In the genomic region with DNA sequence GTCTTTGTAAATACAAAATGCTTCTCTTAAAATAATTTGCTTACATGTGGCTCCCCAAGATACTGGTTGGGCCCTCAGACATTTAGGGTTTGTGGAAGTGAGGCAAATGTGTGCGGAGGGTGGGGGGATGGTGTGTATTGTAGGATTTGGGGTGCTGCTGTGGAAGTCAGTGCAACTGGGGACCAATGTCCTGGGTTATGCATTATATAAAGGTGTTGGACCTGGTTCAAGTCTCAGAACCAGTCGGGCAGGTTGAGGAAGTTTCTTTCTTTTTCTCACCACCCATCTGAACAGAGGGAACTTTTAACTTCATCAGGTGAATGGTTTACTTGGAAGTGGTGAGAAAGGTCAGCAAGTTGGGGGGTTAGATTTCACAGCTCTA, we compare ENCODE assay signal across 13 mouse cellular contexts.
A peak's percentile ranks its signal among the peaks of the same experiment; 100 is the strongest.
DNase-seq lines count a peak whose midpoint lies in the region; ATAC-seq and TF ChIP-seq lines count a peak whose summit lies in the region.
"Had no signal": no experiment of that assay in that cellular context is flagged by ENCODE, and none has a peak within 500 bp of the region (broad histone marks: within the 10 kb centered on the region; RNA-seq: fewer than 3 reads in every experiment).

No protein-coding gene starts in this region.

- no peak for TF ChIP-seq POLR2A in embryonic fibroblast, embryonic 13.5 days (IDR thresholded peaks at IDR 0.05; ENCODE audit: low read depth, low read length)

- intact Hi-C loops in heart, postnatal 10 days (cut with DNase I): no loop called here
- intact Hi-C loops in gastrocnemius, postnatal 36 days (cut with DNase I): no loop called here

- H3K36me3 ChIP-seq in hindbrain, embryonic 13.5 days: no peaks in the 10 kb centered on the region
- no peaks in the 10 kb centered on the region for H3K36me3 ChIP-seq in hindbrain, embryonic 10.5 days
- no peaks in the 10 kb centered on the region for H3K36me3 ChIP-seq in kidney, embryonic 16.5 days (ENCODE audit: insufficient read depth, low read length)

- no peak overlapping the region for H3K9ac ChIP-seq in hindbrain, embryonic 13.5 days
- no peak overlapping the region for H3K9ac ChIP-seq in kidney, embryonic 16.5 days (replicated peaks; ENCODE audit: low read length)

- peaks cover 21% of the 10 kb centered on the region for H3K27me3 ChIP-seq in hindbrain, embryonic 13.5 days
- peaks cover 28% of the 10 kb centered on the region for H3K27me3 ChIP-seq in hindbrain, embryonic 10.5 days (ENCODE audit: insufficient read depth, poor library complexity, severe bottlenecking)
- no peaks in the 10 kb centered on the region for H3K27me3 ChIP-seq in kidney, embryonic 16.5 days (ENCODE audit: insufficient read depth, low read length)
- H3K27me3 ChIP-seq: megakaryocyte, embryonic 14.5 days had no signal

- no peak for TF ChIP-seq CTCF in embryonic fibroblast, embryonic 13.5 days (IDR thresholded peaks at IDR 0.05; ENCODE audit: borderline replicate concordance, insufficient read depth, low read length)

- H3K9me3 ChIP-seq in hindbrain, embryonic 13.5 days: no peaks in the 10 kb centered on the region
- no peaks in the 10 kb centered on the region for H3K9me3 ChIP-seq in hindbrain, embryonic 10.5 days
- no peaks in the 10 kb centered on the region for H3K9me3 ChIP-seq in kidney, embryonic 16.5 days (ENCODE audit: low read length)
- H3K9me3 ChIP-seq: megakaryocyte, embryonic 14.5 days had no signal

- peaks cover 31% of the 10 kb centered on the region for H3K4me1 ChIP-seq in hindbrain, embryonic 13.5 days (replicated peaks)
- H3K4me1 ChIP-seq in hindbrain, embryonic 10.5 days (replicated peaks): peaks cover 26% of the 10 kb centered on the region
- H3K4me1 ChIP-seq in embryonic fibroblast, embryonic 13.5 days (ENCODE audit: control insufficient read depth, insufficient read depth, low read length): 0 out of 2 replicates have a peak, but pooled peaks cover 6% of the 10 kb centered on the region
- H3K4me1 ChIP-seq in kidney, embryonic 16.5 days (ENCODE audit: insufficient read depth, low read length): peaks cover 33% of the 10 kb centered on the region
- H3K4me1 ChIP-seq: megakaryocyte, embryonic 14.5 days had no signal

- H3K27ac ChIP-seq in hindbrain, embryonic 13.5 days: no peak overlapping the region
- no peak overlapping the region for H3K27ac ChIP-seq in hindbrain, embryonic 10.5 days
- H3K27ac ChIP-seq in embryonic fibroblast, embryonic 13.5 days (ENCODE audit: insufficient read depth, low read length): peak overlapping the region; percentile 34
- peak overlapping the region; percentile 75 for H3K27ac ChIP-seq in kidney, embryonic 16.5 days (ENCODE audit: low read length)

- 0 out of 2 replicates have a peak overlapping the region, but pooled peaks have one; percentile 15 for H3K4me2 ChIP-seq in hindbrain, embryonic 13.5 days
- H3K4me2 ChIP-seq in kidney, embryonic 16.5 days (replicated peaks; ENCODE audit: low read depth, low read length): 0 out of 2 replicates have a peak overlapping the region, but pooled peaks have one; percentile 3

- WGBS in hindbrain, embryonic 13.5 days: 84% methylated on average over 2 of the region's 2 CpGs
- 81% methylated on average over 2 of the region's 2 CpGs for WGBS in hindbrain, embryonic 10.5 days
- 64% methylated on average over 2 of the region's 2 CpGs for WGBS in kidney, embryonic 16.5 days

- DNase-seq in hindbrain, embryonic 10.5 days (ENCODE audit: low spot score): no peak
- DNase-seq in lung, postnatal 10 days: peak; percentile 10
- DNase-seq in layer of hippocampus, adult 18-20 months (ENCODE audit: low spot score in 2 of 2): no peak
- no peak for DNase-seq in heart, postnatal 10 days
- no peak for DNase-seq in gastrocnemius, postnatal 36 days
- DNase-seq: adrenal gland, adult 8-10 months; B cell, adult 2 months; cerebellum, adult 18-20 months; left cerebral cortex, postnatal 4 days had no signal

- ATAC-seq in hindbrain, embryonic 13.5 days (ENCODE audit: low FRiP score): 0 out of 2 replicates have a peak, but pooled peaks have one; percentile 31
- peak; percentile 36; the same call in 1 of the 2 replicates for ATAC-seq in kidney, embryonic 16.5 days (ENCODE audit: low FRiP score, low TSS enrichment)

- no peak overlapping the region for H3K4me3 ChIP-seq in hindbrain, embryonic 13.5 days
- H3K4me3 ChIP-seq in hindbrain, embryonic 10.5 days: no peak overlapping the region
- no peak overlapping the region for H3K4me3 ChIP-seq in embryonic fibroblast, embryonic 13.5 days (ENCODE audit: insufficient read depth, low read length)
- H3K4me3 ChIP-seq in kidney, embryonic 16.5 days (ENCODE audit: low read length): no peak overlapping the region
- H3K4me3 ChIP-seq: megakaryocyte, embryonic 14.5 days had no signal

Comparison
In these comparisons a context has a peak if more than half of its experiments do, and no peak if none do; other contexts are left out.
1. H3K27ac ChIP-seq: peak in embryonic fibroblast, embryonic 13.5 days (single experiment) and kidney, embryonic 16.5 days (single experiment); none in hindbrain, embryonic 13.5 days (single experiment) and hindbrain, embryonic 10.5 days (single experiment).